Mouse (Mus musculus): ENCODE data around the gene Fhl1. TPM values are rescaled to one million over a fixed set of nuclear protein-coding genes. Genes with fewer than 3 reads are reported as not detected.

Gene Fhl1
- polyA plus RNA-seq (2017; shearing (Covaris generic)) = not detected

GRCm38 (mm10) chrX:56731306-56732201 lies at the start of gene Fhl1:
TSS of gene Fhl1 (plus strand) at chrX:56731787.
- no peak for ATAC-seq

GRCm38 (mm10) chrX:56682156-56682720 lies 49.3 kb upstream of the Fhl1 start:
- ATAC-seq = no peak

GRCm38 (mm10) chrX:56683521-56683920 lies 48.1 kb upstream of the Fhl1 start:
- no peak for ATAC-seq

- ATAC-seq = no peak
Observed at GRCm38 (mm10) chrX:56692554-56692953, 39.0 kb upstream of the Fhl1 start.

- ATAC-seq = no peak
Observed at GRCm38 (mm10) chrX:56694539-56694938, 37.0 kb upstream of the Fhl1 start.

GRCm38 (mm10) chrX:56697199-56697780 lies 34.3 kb upstream of the Fhl1 start:
- no peak for ATAC-seq

- no peak for ATAC-seq
Observed at GRCm38 (mm10) chrX:56697886-56698285, 33.7 kb upstream of the Fhl1 start.

- no peak for ATAC-seq
Observed at GRCm38 (mm10) chrX:56701261-56701660, 30.3 kb upstream of the Fhl1 start.

GRCm38 (mm10) chrX:56703965-56704562 lies 27.5 kb upstream of the Fhl1 start:
- ATAC-seq = no peak

GRCm38 (mm10) chrX:56708592-56709370 lies 22.8 kb upstream of the Fhl1 start:
- ATAC-seq = no peak

- no peak for ATAC-seq
Observed at GRCm38 (mm10) chrX:56710522-56710921, 21.1 kb upstream of the Fhl1 start.

GRCm38 (mm10) chrX:56712666-56713065 lies 18.9 kb upstream of the Fhl1 start:
- no peak for ATAC-seq

- ATAC-seq = no peak
Observed at GRCm38 (mm10) chrX:56722559-56722958, 9.0 kb upstream of the Fhl1 start.

GRCm38 (mm10) chrX:56728507-56728906 lies 3.1 kb upstream of the Fhl1 start:
- ATAC-seq = no peak

- no peak for ATAC-seq
Observed at GRCm38 (mm10) chrX:56730828-56731305, 720 bp upstream of the Fhl1 start.

- no peak for ATAC-seq
Observed at GRCm38 (mm10) chrX:56732401-56732800, 814 bp downstream of the Fhl1 start.

- ATAC-seq = no peak
Observed at GRCm38 (mm10) chrX:56734436-56734835, 2.8 kb downstream of the Fhl1 start.

GRCm38 (mm10) chrX:56736226-56736625 lies 4.6 kb downstream of the Fhl1 start:
- ATAC-seq = no peak

GRCm38 (mm10) chrX:56737848-56738554 lies 6.4 kb downstream of the Fhl1 start:
- ATAC-seq = no peak

GRCm38 (mm10) chrX:56741428-56741827 lies 9.8 kb downstream of the Fhl1 start:
- ATAC-seq = no peak

GRCm38 (mm10) chrX:56751536-56751935 lies 19.9 kb downstream of the Fhl1 start:
- no peak for ATAC-seq

- ATAC-seq = no peak
Observed at GRCm38 (mm10) chrX:56752144-56752543, 20.6 kb downstream of the Fhl1 start.
